Mouse (Mus musculus) hindbrain, embryonic 10.5 days (tissue): ENCODE data around the gene Akap13. TPM values are rescaled to one million over a fixed set of nuclear protein-coding genes. Genes with fewer than 3 reads are reported as not detected.
A peak's percentile ranks its signal among the peaks of the same experiment; 100 is the strongest.

Experiments
- DNase-seq: peaks from one replicate; pipeline ENCODE4 v3.0.0-alpha.2; 2017; ENCODE audit warnings: low spot score
- H3K27ac ChIP-seq: fragments of 300-500 bp; sonication (generic); 2 replicates; pipeline ENCODE4 v1.5.1; 2016; ENCODE audit warnings: mild to moderate bottlenecking, moderate library complexity
- H3K27me3 ChIP-seq: fragments of 300-500 bp; sonication (generic); 2 replicates; pipeline ENCODE4 v1.6.1; 2016; ENCODE audit warnings: mild to moderate bottlenecking; ENCODE audit not compliant: poor library complexity, insufficient read depth, severe bottlenecking
- H3K36me3 ChIP-seq: fragments of 300-500 bp; sonication (generic); 2 replicates; pipeline ENCODE4 v1.6.1; 2016; ENCODE audit warnings: mild to moderate bottlenecking, moderate library complexity
- H3K4me1 ChIP-seq: fragments of 300-500 bp; sonication (generic); replicated peaks from 2 replicates; pipeline ENCODE4 v1.6.1; 2016; ENCODE audit warnings: mild to moderate bottlenecking
- H3K4me3 ChIP-seq: fragments of 300-500 bp; sonication (generic); 2 replicates; pipeline ENCODE4 v1.5.1; 2016; ENCODE audit warnings: mild to moderate bottlenecking, moderate library complexity
- H3K9me3 ChIP-seq: fragments of 300-500 bp; sonication (generic); 2 replicates; pipeline ENCODE4 v1.6.1; 2016; ENCODE audit warnings: mild to moderate bottlenecking, moderate library complexity
- WGBS: fragments of 180-500 bp; shearing (Covaris S2); methylation state at CpG from one replicate; pipeline ENCODE4 v1.1.7; 2016; 5-methylcytosine and 5-hydroxymethylcytosine counted together
- polyA plus RNA-seq: library from polyadenylated mRNA; unstranded; fragments of >200 nt; fragmentation: Nextera tagmentation; extraction: Ambion mirVana; gene quantifications from 2 replicates; pipeline ENCODE4 v1.2.1, GENCODE M21; 2016

Akap13 gene
- polyA plus RNA-seq, 1 experiment from 2014 or later: 24.9 TPM

- no peak overlapping the region for H3K4me3 ChIP-seq
- no peaks in the 10 kb centered on the region for H3K4me1 ChIP-seq
- H3K27ac ChIP-seq: no peak overlapping the region
- H3K9me3 ChIP-seq: no peaks in the 10 kb centered on the region
- no peak for DNase-seq
- H3K27me3 ChIP-seq: no peaks in the 10 kb centered on the region
- 87% methylated on average over 6 of the region's 6 CpGs for WGBS
- peaks cover 27% of the 10 kb centered on the region for H3K36me3 ChIP-seq
These were observed 122.0 kb downstream of the Akap13 start for GRCm38 (mm10) chr7:75577353-75577752.

GRCm38 (mm10) chr7:75578647-75579046, 123.3 kb downstream of the Akap13 start:
- Histone ChIP-seq H3K27me3 (no peaks in the 10 kb centered on the region), H3K4me1 (no peaks in the 10 kb centered on the region), H3K9me3 (no peaks in the 10 kb centered on the region), H3K27ac (no peak overlapping the region), H3K4me3 (no peak overlapping the region), H3K36me3 (peaks cover 32% of the 10 kb centered on the region)
- no peak for DNase-seq
- WGBS: 94% methylated on average over 4 of the region's 4 CpGs

GRCm38 (mm10) chr7:75582091-75582490, 126.8 kb downstream of the Akap13 start:
- no peaks in the 10 kb centered on the region for H3K27me3 ChIP-seq
- 90% methylated on average over 4 of the region's 4 CpGs for WGBS
- 0 out of 2 replicates have a peak, but pooled peaks cover 3% of the 10 kb centered on the region for H3K4me1 ChIP-seq
- H3K9me3 ChIP-seq: no peaks in the 10 kb centered on the region
- H3K27ac ChIP-seq: no peak overlapping the region
- no peak overlapping the region for H3K4me3 ChIP-seq
- no peak for DNase-seq
- peaks cover 40% of the 10 kb centered on the region for H3K36me3 ChIP-seq

- Histone ChIP-seq H3K9me3 (no peaks in the 10 kb centered on the region), H3K4me3 (no peak overlapping the region), H3K27ac (no peak overlapping the region), H3K27me3 (no peaks in the 10 kb centered on the region), H3K36me3 (peaks cover 45% of the 10 kb centered on the region), H3K4me1 (0 out of 2 replicates have a peak, but pooled peaks cover 3% of the 10 kb centered on the region)
- WGBS: 85% methylated on average over 2 of the region's 2 CpGs
- no peak for DNase-seq
These were observed 128.8 kb downstream of the Akap13 start for GRCm38 (mm10) chr7:75584100-75584499.

- Histone ChIP-seq H3K4me3 (no peak overlapping the region), H3K27me3 (no peaks in the 10 kb centered on the region), H3K9me3 (no peaks in the 10 kb centered on the region), H3K4me1 (0 out of 2 replicates have a peak, but pooled peaks cover 3% of the 10 kb centered on the region), H3K36me3 (peaks cover 44% of the 10 kb centered on the region), H3K27ac (peak overlapping the region; percentile 29; the same call in 1 of the 2 replicates)
- 88% methylated on average over 6 of the region's 6 CpGs for WGBS
- no peak for DNase-seq
These were observed 130.1 kb downstream of the Akap13 start for GRCm38 (mm10) chr7:75585409-75585808.

- no peaks in the 10 kb centered on the region for H3K27me3 ChIP-seq
- H3K36me3 ChIP-seq: peaks cover 36% of the 10 kb centered on the region
- H3K9me3 ChIP-seq: no peaks in the 10 kb centered on the region
- WGBS: 79% methylated on average over 14 of the region's 14 CpGs
- H3K4me1 ChIP-seq: 0 out of 2 replicates have a peak, but pooled peaks cover 3% of the 10 kb centered on the region
- no peak overlapping the region for H3K4me3 ChIP-seq
- H3K27ac ChIP-seq: peak overlapping the region; percentile 17; the same call in 1 of the 2 replicates
- no peak for DNase-seq
These were observed 130.8 kb downstream of the Akap13 start for GRCm38 (mm10) chr7:75586113-75586512.

GRCm38 (mm10) chr7:75587727-75588126, 132.4 kb downstream of the Akap13 start:
- no peak for DNase-seq
- 91% methylated on average over 5 of the region's 5 CpGs for WGBS

GRCm38 (mm10) chr7:75589304-75589973, 134.1 kb downstream of the Akap13 start:
- WGBS: 91% methylated on average over 8 of the region's 8 CpGs
- H3K27me3 ChIP-seq: no peaks in the 10 kb centered on the region
- H3K4me1 ChIP-seq: 0 out of 2 replicates have a peak, but pooled peaks cover 3% of the 10 kb centered on the region
- H3K36me3 ChIP-seq: peaks cover 20% of the 10 kb centered on the region; the same call in 1 of the 2 replicates
- H3K4me3 ChIP-seq: no peak overlapping the region
- no peak overlapping the region for H3K27ac ChIP-seq
- no peaks in the 10 kb centered on the region for H3K9me3 ChIP-seq
- DNase-seq: no peak

More at GRCm38 (mm10) chr7:75587727-75588126, 132.4 kb downstream of the Akap13 start:
- peaks cover 23% of the 10 kb centered on the region; the same call in 1 of the 2 replicates for H3K36me3 ChIP-seq
- no peak overlapping the region for H3K4me3 ChIP-seq
- no peaks in the 10 kb centered on the region for H3K27me3 ChIP-seq
- H3K9me3 ChIP-seq: no peaks in the 10 kb centered on the region
- no peak overlapping the region for H3K27ac ChIP-seq
- H3K4me1 ChIP-seq: 0 out of 2 replicates have a peak, but pooled peaks cover 3% of the 10 kb centered on the region

GRCm38 (mm10) chr7:75591961-75592360, 136.6 kb downstream of the Akap13 start:
- Histone ChIP-seq H3K27ac (no peak overlapping the region), H3K27me3 (no peaks in the 10 kb centered on the region), H3K4me3 (no peak overlapping the region), H3K9me3 (no peaks in the 10 kb centered on the region), H3K4me1 (no peaks in the 10 kb centered on the region), H3K36me3 (peaks cover 13% of the 10 kb centered on the region; the same call in 1 of the 2 replicates)
- DNase-seq: no peak
- 84% methylated on average over 1 of the region's 1 CpGs for WGBS

GRCm38 (mm10) chr7:75594801-75595200, 139.5 kb downstream of the Akap13 start:
- Histone ChIP-seq H3K36me3 (no peaks in the 10 kb centered on the region), H3K4me1 (no peaks in the 10 kb centered on the region), H3K9me3 (no peaks in the 10 kb centered on the region), H3K4me3 (no peak overlapping the region), H3K27me3 (no peaks in the 10 kb centered on the region), H3K27ac (no peak overlapping the region)
- 85% methylated on average over 5 of the region's 5 CpGs for WGBS
- DNase-seq: no peak

GRCm38 (mm10) chr7:75595268-75595667, 139.9 kb downstream of the Akap13 start:
- no peak for DNase-seq
- H3K27ac ChIP-seq: no peak overlapping the region
- H3K9me3 ChIP-seq: no peaks in the 10 kb centered on the region
- H3K4me1 ChIP-seq: no peaks in the 10 kb centered on the region
- no peaks in the 10 kb centered on the region for H3K27me3 ChIP-seq
- H3K4me3 ChIP-seq: no peak overlapping the region
- H3K36me3 ChIP-seq: no peaks in the 10 kb centered on the region

GRCm38 (mm10) chr7:75596058-75596748, 140.9 kb downstream of the Akap13 start:
- no peaks in the 10 kb centered on the region for H3K36me3 ChIP-seq
- no peaks in the 10 kb centered on the region for H3K4me1 ChIP-seq
- no peaks in the 10 kb centered on the region for H3K9me3 ChIP-seq
- no peak overlapping the region for H3K4me3 ChIP-seq
- no peaks in the 10 kb centered on the region for H3K27me3 ChIP-seq
- no peak overlapping the region for H3K27ac ChIP-seq
- 91% methylated on average over 6 of the region's 6 CpGs for WGBS
- no peak for DNase-seq

GRCm38 (mm10) chr7:75597840-75598239, 142.5 kb downstream of the Akap13 start:
- no peak for DNase-seq
- Histone ChIP-seq H3K36me3 (no peaks in the 10 kb centered on the region), H3K4me1 (no peaks in the 10 kb centered on the region), H3K27me3 (no peaks in the 10 kb centered on the region), H3K4me3 (no peak overlapping the region), H3K27ac (no peak overlapping the region), H3K9me3 (no peaks in the 10 kb centered on the region)
- WGBS: 93% methylated on average over 2 of the region's 2 CpGs
